Mouse (Mus musculus) forebrain, embryonic 11.5 days (tissue): ENCODE data around the gene Dnttip1. TPM values are rescaled to one million over a fixed set of nuclear protein-coding genes. Genes with fewer than 3 reads are reported as not detected.
A peak's percentile ranks its signal among the peaks of the same experiment; 100 is the strongest.

Experiments used
- ATAC-seq: fragments of 200-750 bp; cut with Nextera tagmentation; replicated peaks from 2 replicates; pipeline ENCODE4 v1.8.0; 2017; ENCODE audit warnings: moderate TSS enrichment; ENCODE audit not compliant: low FRiP score
- DNase-seq: peaks from one replicate; pipeline ENCODE4 v3.0.0-alpha.2; 2017; ENCODE audit warnings: low spot score
- H3K27ac ChIP-seq: fragments of 300-500 bp; sonication (generic); 2 replicates; pipeline ENCODE4 v1.5.1; 2014; ENCODE audit warnings: low read depth, low read length
- H3K27me3 ChIP-seq: fragments of 300-500 bp; sonication (generic); 2 replicates; pipeline ENCODE4 v1.6.1; 2014; ENCODE audit warnings: mild to moderate bottlenecking, low read length, mixed read lengths; ENCODE audit not compliant: control insufficient read depth, insufficient read depth
- H3K36me3 ChIP-seq: fragments of 300-500 bp; sonication (generic); 2 replicates; pipeline ENCODE4 v1.6.1; 2014; ENCODE audit warnings: mild to moderate bottlenecking, low read length, moderate library complexity, mixed read lengths; ENCODE audit not compliant: control insufficient read depth, insufficient read depth
- H3K4me1 ChIP-seq: fragments of 300-500 bp; sonication (generic); replicated peaks from 2 replicates; pipeline ENCODE4 v1.6.1; 2014; ENCODE audit warnings: low read length, mixed read lengths; ENCODE audit not compliant: control insufficient read depth, insufficient read depth
- H3K4me2 ChIP-seq: fragments of 300-500 bp; sonication (generic); 2 replicates; pipeline ENCODE4 v1.6.1; 2014; ENCODE audit warnings: low read depth, mild to moderate bottlenecking, low read length, moderate library complexity, mixed read lengths; ENCODE audit not compliant: severe bottlenecking
- H3K4me3 ChIP-seq: fragments of 300-500 bp; sonication (generic); 2 replicates; pipeline ENCODE4 v1.5.1; 2014; ENCODE audit warnings: low read depth, low read length
- H3K9ac ChIP-seq: fragments of 300-500 bp; sonication (generic); 2 replicates; pipeline ENCODE4 v1.6.1; 2014; ENCODE audit warnings: low read length
- H3K9me3 ChIP-seq: fragments of 300-500 bp; sonication (generic); 2 replicates; pipeline ENCODE4 v1.6.1; 2016; ENCODE audit warnings: low read length, mixed read lengths; ENCODE audit not compliant: control insufficient read depth
- WGBS: fragments of 180-500 bp; shearing (Covaris S2); extraction: QIAGEN DNeasy Blood & Tissue Kit; methylation state at CpG from one replicate; pipeline ENCODE4 v1.1.7; 2014; 5-methylcytosine and 5-hydroxymethylcytosine counted together
- polyA plus RNA-seq: library from polyadenylated mRNA; unstranded; fragments of >200 nt; fragmentation: Nextera tagmentation; extraction: Ambion mirVana; gene quantifications from 2 replicates; pipeline ENCODE4 v1.2.1, GENCODE M21; 2014

Dnttip1 gene
- polyA plus RNA-seq, 1 experiment from 2014 or later: 80.3 TPM

DNA sequence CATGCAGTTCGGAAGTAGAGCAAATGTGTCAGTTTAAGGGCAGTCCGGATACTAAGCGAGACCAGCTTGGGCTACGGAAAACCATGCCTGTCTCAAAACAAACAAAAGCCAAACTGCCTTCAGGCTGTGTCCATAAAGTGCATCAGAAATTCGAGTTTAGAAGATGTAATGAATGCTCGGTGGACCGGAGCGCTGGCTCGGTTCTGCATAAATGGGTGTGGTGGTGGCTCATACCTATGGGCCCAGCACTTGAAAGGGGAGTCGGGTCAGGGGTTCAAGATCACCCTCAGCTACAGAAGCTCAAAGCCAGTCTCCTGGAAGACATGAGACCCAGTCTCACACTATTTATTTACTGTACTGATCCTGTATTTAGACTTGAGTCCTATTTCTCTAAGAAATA lies 42.0 kb downstream of the Dnttip1 start:
- ATAC-seq (no peak), DNase-seq (no peak)
- H3K9ac ChIP-seq: no peak overlapping the region
- peaks cover 4% of the 10 kb centered on the region; the same call in 1 of the 2 replicates for H3K36me3 ChIP-seq
- no peak overlapping the region for H3K4me3 ChIP-seq
- H3K4me1 ChIP-seq: peaks cover 6% of the 10 kb centered on the region; the same call in 1 of the 2 replicates
- H3K4me2 ChIP-seq: no peak overlapping the region
- WGBS: 86% methylated on average over 10 of the region's 10 CpGs
- no peaks in the 10 kb centered on the region for H3K27me3 ChIP-seq
- no peaks in the 10 kb centered on the region for H3K9me3 ChIP-seq
- H3K27ac ChIP-seq: no peak overlapping the region

DNA sequence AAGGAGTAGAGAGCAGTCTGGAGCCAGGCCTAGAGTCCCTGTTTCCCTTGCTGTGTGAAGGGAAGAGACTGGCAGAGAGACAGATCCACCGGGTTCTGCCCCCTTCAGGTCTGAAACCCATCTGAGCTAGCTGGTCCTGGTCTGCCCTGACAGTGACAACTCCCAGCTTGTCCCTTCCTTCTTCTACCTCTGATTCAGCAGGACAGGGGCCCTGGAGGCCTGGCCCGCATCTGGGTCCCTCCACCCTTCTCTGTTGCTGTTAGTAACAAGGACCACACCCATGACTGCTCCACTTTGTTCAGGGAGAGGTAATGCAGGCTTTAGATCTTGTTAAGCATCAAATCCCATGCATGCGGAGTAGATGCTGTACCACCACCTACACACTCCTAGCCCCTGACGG lies 42.6 kb downstream of the Dnttip1 start:
- ATAC-seq (no peak), DNase-seq (no peak)
- Histone ChIP-seq H3K27ac (no peak overlapping the region), H3K4me1 (peaks cover 6% of the 10 kb centered on the region; the same call in 1 of the 2 replicates), H3K9ac (no peak overlapping the region), H3K27me3 (no peaks in the 10 kb centered on the region), H3K9me3 (no peaks in the 10 kb centered on the region), H3K36me3 (peaks cover 4% of the 10 kb centered on the region; the same call in 1 of the 2 replicates), H3K4me2 (no peak overlapping the region), H3K4me3 (no peak overlapping the region)
- WGBS: 69% methylated on average over 4 of the region's 4 CpGs

DNA sequence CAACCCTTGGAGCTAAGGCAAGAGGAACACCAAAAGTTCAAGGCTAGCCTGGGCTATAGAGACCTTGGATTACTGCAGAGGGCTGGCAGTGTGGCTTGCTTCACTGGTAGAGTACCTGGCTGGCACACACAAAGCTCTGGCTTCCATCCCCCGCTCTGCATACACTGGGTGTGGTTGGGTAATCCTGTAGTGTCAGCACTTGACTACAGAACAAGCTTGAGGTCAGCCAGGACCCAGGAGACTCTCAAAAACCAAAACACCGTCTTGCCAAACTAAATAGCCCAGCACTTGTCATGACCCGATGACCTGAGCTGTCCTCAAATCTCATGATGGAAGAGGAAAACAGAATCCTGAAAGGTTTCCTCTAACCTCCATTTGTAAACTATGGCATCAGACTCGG lies 44.7 kb downstream of the Dnttip1 start:
- DNase-seq (no peak), ATAC-seq (no peak)
- 92% methylated on average over 4 of the region's 4 CpGs for WGBS
- H3K27ac ChIP-seq: no peak overlapping the region
- peaks cover 4% of the 10 kb centered on the region; the same call in 1 of the 2 replicates for H3K36me3 ChIP-seq
- H3K9ac ChIP-seq: no peak overlapping the region
- no peak overlapping the region for H3K4me2 ChIP-seq
- no peaks in the 10 kb centered on the region for H3K27me3 ChIP-seq
- H3K4me3 ChIP-seq: no peak overlapping the region
- H3K4me1 ChIP-seq: peaks cover 3% of the 10 kb centered on the region; the same call in 1 of the 2 replicates
- no peaks in the 10 kb centered on the region for H3K9me3 ChIP-seq

DNA sequence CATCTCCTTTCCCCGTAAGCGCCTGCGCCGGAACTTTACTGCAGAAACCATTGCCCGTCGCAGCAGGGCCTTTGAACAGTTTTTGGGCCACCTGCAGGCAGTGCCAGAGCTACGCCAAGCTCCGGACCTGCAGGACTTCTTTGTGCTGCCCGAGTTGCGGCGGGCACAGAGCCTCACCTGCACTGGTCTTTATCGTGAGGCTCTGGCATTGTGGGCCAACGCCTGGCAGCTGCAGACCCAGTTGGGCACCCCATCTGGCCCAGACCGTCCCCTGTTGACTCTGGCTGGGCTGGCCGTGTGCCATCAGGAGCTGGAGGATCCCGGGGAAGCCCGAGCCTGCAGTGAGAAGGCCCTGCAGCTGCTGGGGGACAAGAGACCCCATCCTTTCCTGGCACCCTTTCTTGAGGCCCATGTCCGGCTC lies 46.1 kb downstream of the Dnttip1 start:
- 96% methylated on average over 18 of the region's 18 CpGs for whole genome bisulfite sequencing
- Histone ChIP-seq H3K4me3 (no peak overlapping the region), H3K4me2 (no peak overlapping the region), H3K27me3 (no peaks in the 10 kb centered on the region), H3K9me3 (no peaks in the 10 kb centered on the region), H3K27ac (no peak overlapping the region), H3K9ac (no peak overlapping the region), H3K36me3 (peaks cover 4% of the 10 kb centered on the region; the same call in 1 of the 2 replicates), H3K4me1 (no peaks in the 10 kb centered on the region)
- no peak for ATAC-seq
- no peak for DNase-seq

DNA sequence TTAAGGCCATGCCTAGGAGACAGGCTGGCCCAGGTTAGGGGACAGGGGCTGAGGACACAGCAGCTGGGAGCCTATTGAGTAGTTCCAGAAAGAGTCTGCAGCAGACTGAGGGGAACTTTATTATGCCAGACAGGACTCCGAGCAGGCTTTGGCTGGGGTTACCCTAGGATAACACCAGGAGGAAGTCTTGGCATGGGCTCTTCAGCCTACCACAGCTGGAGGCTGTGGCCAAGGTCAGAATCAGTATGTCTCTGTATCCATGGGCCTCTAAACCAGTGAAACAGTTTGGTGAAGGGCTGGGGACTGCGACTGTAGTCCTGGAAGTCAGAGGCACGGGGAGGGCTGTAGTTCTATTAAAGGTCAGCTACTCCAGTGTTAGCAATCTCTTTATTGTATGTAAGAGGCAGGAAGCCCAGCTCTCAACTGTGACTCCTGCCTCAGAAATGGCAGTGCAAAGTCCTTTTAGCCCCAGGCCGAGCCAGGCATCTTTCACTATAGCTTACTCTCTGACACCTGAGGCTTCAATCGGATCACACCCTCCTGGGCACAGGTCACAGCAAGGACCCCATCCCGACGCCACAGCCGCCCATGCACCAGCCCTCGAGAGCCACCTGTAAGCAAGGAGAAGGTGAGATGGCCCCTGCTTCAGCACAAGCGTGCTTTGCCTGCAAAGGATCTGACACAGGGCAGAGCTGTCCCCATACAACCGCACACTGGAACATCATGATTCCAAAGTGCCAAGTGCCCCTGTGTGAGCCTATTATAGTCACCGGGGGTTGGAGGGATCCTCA lies 46.8 kb downstream of the Dnttip1 start:
- Histone ChIP-seq H3K4me3 (no peak overlapping the region), H3K36me3 (peaks cover 4% of the 10 kb centered on the region; the same call in 1 of the 2 replicates), H3K9me3 (no peaks in the 10 kb centered on the region), H3K27ac (no peak overlapping the region), H3K4me1 (no peaks in the 10 kb centered on the region), H3K4me2 (no peak overlapping the region), H3K27me3 (no peaks in the 10 kb centered on the region), H3K9ac (no peak overlapping the region)
- DNase-seq (no peak), ATAC-seq (no peak)
- WGBS: 94% methylated on average over 12 of the region's 12 CpGs

DNA sequence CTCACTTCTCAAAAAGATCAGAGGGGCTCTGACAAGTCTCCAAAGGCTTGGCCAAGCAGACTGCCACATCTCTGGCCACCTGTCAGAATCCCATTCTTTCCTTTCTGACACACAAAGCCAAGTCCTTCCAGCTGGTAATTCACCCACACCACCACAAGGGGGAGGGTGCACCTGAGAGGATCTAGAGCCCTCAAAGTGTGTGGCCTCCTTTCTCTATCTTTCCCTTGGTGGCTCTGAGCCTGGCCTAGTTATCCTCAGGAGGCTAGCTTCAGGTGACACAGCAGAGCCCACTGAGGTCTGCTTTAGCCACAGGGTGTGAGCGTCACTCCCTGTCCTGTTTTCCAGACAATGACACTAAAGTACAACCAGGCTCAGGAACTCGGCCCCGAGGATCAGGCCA lies 47.5 kb downstream of the Dnttip1 start:
- no peak overlapping the region for H3K9ac ChIP-seq
- 0 out of 2 replicates have a peak, but pooled peaks have one; percentile 26 for ATAC-seq
- peaks cover 4% of the 10 kb centered on the region; the same call in 1 of the 2 replicates for H3K36me3 ChIP-seq
- no peak overlapping the region for H3K27ac ChIP-seq
- H3K27me3 ChIP-seq: no peaks in the 10 kb centered on the region
- H3K9me3 ChIP-seq: no peaks in the 10 kb centered on the region
- no peak overlapping the region for H3K4me3 ChIP-seq
- 87% methylated on average over 3 of the region's 3 CpGs for WGBS
- peak; percentile 81 for DNase-seq
- no peaks in the 10 kb centered on the region for H3K4me1 ChIP-seq
- no peak overlapping the region for H3K4me2 ChIP-seq

DNA sequence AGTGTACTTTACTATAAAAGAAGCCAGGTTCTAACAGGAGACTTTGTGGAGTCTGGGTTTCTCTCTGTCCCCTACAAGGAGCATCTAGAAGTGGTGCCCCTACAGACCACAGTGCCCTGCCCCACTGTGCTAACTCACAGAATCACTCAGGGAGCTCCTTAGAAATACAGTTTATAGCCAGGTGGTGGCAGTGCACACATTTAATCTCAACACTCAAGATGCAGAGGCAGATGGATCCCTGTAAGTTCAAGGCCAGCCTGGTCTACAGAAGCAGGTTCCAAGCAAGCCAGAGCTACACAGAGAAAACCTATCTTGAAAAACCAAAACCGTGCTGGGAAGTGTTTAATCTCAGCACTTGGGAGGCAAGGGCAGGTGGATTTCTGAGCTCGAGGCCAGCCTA lies 48.0 kb downstream of the Dnttip1 start:
- no peak overlapping the region for H3K27ac ChIP-seq
- 88% methylated on average over 2 of the region's 2 CpGs for WGBS

DNA sequence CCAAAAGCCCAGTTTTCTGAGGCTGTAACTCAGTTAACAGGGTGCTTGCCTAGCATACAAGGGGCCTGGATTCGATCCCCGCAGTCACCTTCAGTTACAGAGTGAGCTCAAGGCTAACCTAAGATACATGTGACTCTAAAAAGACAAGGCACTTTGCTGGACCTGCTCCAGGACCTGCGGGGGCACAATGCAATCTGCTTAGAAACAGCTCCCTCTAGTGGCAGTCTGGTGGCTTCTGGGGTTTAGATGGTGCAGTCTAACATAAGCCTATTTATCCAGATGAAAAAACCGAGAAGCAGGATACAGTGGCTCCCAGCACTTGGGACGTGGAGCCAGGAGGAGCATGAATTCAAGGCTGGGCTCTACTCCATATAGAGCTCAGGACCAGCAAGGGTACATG lies 48.5 kb downstream of the Dnttip1 start:
- H3K4me1 ChIP-seq: no peaks in the 10 kb centered on the region
- H3K4me2 ChIP-seq: no peak overlapping the region
- peaks cover 4% of the 10 kb centered on the region; the same call in 1 of the 2 replicates for H3K36me3 ChIP-seq
- peak; percentile 86 for DNase-seq
- H3K9ac ChIP-seq: no peak overlapping the region
- H3K4me3 ChIP-seq: no peak overlapping the region
- peak; percentile 24; the same call in 1 of the 2 replicates for ATAC-seq
- no peaks in the 10 kb centered on the region for H3K27me3 ChIP-seq
- WGBS: 35% methylated on average over 5 of the region's 5 CpGs
- no peak overlapping the region for H3K27ac ChIP-seq
- no peaks in the 10 kb centered on the region for H3K9me3 ChIP-seq

More for the DNA sequence above, 48.0 kb downstream of the Dnttip1 start:
- H3K4me1 ChIP-seq: no peaks in the 10 kb centered on the region
- ATAC-seq (no peak), DNase-seq (no peak)
- no peak overlapping the region for H3K9ac ChIP-seq
- H3K9me3 ChIP-seq: no peaks in the 10 kb centered on the region
- H3K36me3 ChIP-seq: peaks cover 4% of the 10 kb centered on the region; the same call in 1 of the 2 replicates
- H3K27me3 ChIP-seq: no peaks in the 10 kb centered on the region
- no peak overlapping the region for H3K4me3 ChIP-seq
- H3K4me2 ChIP-seq: no peak overlapping the region
